Mouse (Mus musculus): ENCODE results near the gene Xk. TPM values are rescaled to one million over a fixed set of nuclear protein-coding genes. Genes with fewer than 3 reads are reported as not detected.
"Not testable (repeated sequence)": the region's sequence is repeated elsewhere in the genome, so short reads cannot be mapped to it uniquely, and the experiment has no call there.

Gene Xk
- polyA plus RNA-seq, 1 experiment: 10.1 TPM

DNA sequence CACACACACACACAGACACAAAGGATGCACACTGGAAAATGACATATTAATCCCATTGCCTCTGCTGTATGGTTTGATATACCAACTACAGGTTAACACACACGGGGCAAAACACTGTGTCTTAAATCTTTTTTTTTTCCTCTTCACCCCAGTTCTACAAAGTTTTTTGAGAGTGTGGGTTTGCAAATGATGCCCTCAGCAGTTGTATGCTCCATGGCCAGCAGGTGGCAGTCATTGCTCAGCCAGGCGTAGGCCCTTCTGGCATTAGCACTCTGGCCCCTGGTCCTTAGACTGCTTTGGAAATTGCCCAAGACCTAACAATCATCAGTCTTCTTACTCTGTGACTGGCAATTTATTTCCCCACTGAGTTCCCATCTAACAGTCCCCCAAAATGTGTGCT lies 60.5 kb downstream of the Xk start:
- 46% methylated on average over 2 of the region's 2 CpGs for WGBS
- H3K36me3 ChIP-seq (ENCODE audit: control insufficient read depth, insufficient read depth, low read length); H3K27ac ChIP-seq (ENCODE audit: insufficient read depth, low read depth, low read length): not testable (repeated sequence)

DNA sequence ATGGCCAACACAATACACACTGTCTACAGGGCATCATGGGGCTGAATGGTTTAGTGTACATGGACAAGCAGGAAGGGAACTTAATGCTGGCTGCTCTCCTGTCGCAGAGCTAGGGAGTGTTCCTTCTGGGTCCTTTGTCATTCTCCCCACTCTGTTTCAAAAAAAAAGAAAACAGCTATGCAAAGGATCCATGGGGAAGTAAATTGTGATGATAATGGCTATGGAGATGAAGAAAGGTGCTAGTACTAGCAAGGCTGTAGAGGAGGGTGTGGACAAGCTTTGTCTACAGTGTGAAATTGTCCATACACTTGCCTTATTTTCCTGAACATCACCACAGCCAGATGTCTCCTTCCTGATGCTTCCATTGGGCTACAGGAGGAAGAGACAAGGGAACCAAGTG lies 62.4 kb downstream of the Xk start:
- not testable (repeated sequence) for H3K36me3 ChIP-seq (ENCODE audit: control insufficient read depth, insufficient read depth, low read length); H3K4me1 ChIP-seq (ENCODE audit: control insufficient read depth, insufficient read depth, insufficient read length, low read length); H3K4me3 ChIP-seq (ENCODE audit: low read depth, low read length); H3K27ac ChIP-seq (ENCODE audit: insufficient read depth, low read depth, low read length); H3K27me3 ChIP-seq (ENCODE audit: control insufficient read depth, insufficient read depth, low read length)
- 65% methylated on average over 1 of the region's 1 CpGs for WGBS

More for the DNA sequence above, 60.5 kb downstream of the Xk start:
- not testable (repeated sequence) for H3K4me1 ChIP-seq (ENCODE audit: control insufficient read depth, insufficient read depth, insufficient read length, low read length); H3K27me3 ChIP-seq (ENCODE audit: control insufficient read depth, insufficient read depth, low read length); H3K4me3 ChIP-seq (ENCODE audit: low read depth, low read length)

DNA sequence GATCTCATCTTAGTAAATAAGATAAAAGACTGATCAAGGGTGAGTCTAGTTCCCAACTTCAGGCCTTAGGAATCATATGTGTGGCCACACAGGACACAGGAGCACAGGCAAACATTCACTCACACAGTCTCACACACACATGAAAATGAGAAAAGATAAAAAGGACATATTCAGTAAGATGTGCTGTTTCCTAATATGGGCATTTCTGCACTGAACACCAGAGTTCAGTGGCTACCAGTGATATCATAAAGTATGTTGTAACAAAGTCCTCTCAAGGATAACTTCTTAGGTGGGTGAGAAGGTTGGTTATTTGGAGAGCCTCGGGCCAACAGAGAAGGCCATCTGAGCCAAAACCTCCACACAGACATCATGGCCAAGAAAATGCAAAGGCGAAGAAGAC lies 77.8 kb downstream of the Xk start, which contains the start of gene H2al1k:
H2al1k (plus strand) TSS at position 301 of the 400 bp plus-strand sequence.
- not testable (repeated sequence) for H3K27ac ChIP-seq (ENCODE audit: insufficient read depth, low read depth, low read length); H3K4me3 ChIP-seq (ENCODE audit: low read depth, low read length); H3K27me3 ChIP-seq (ENCODE audit: control insufficient read depth, insufficient read depth, low read length); H3K4me1 ChIP-seq (ENCODE audit: control insufficient read depth, insufficient read depth, insufficient read length, low read length); H3K36me3 ChIP-seq (ENCODE audit: control insufficient read depth, insufficient read depth, low read length)
- WGBS: no CpG with 5 or more reads among the region's 2 CpGs

Other genes starting within 250 kb of the Xk start
- gene Fthl17e, start 239.3 kb upstream of the Xk start, polyA plus RNA-seq (2012; rRNA removed): not detected in 2 replicates
- not detected in 2 replicates for gene Fthl17f, start 209.7 kb upstream of the Xk start, polyA plus RNA-seq (2012; rRNA removed)
- not detected in 2 replicates for gene 4930402K13Rik, start 168.2 kb upstream of the Xk start, polyA plus RNA-seq (2012; rRNA removed)
- 0.05 and 0.16 TPM in 2 replicates for gene Lancl3, start 72.9 kb upstream of the Xk start, polyA plus RNA-seq (2012; rRNA removed)
- gene Gm14862, start 15.9 kb upstream of the Xk start, polyA plus RNA-seq (2012; rRNA removed): not detected in 2 replicates
- gene H2al1m, start 11.0 kb downstream of the Xk start, polyA plus RNA-seq (2012; rRNA removed): 0.24 and 2.2 TPM in 2 replicates
- gene H2al1k, start 77.9 kb downstream of the Xk start, polyA plus RNA-seq (2012; rRNA removed): not detected in 2 replicates
- gene Cybb, start 215.0 kb downstream of the Xk start, polyA plus RNA-seq (2012; rRNA removed): 0.51 and 0.75 TPM in 2 replicates